Mouse (Mus musculus) urinary bladder, postnatal 14 days (tissue): ENCODE data around the gene Fcho1.
"Not testable (repeated sequence)": the region's sequence is repeated elsewhere in the genome, so short reads cannot be mapped to it uniquely, and the experiment has no call there.

Experiments
- DNase-seq: peaks from one replicate; pipeline ENCODE4 v3.0.0; 2021; ENCODE audit warnings: low spot score

Fcho1 gene

GRCm38 (mm10) chr8:71725122-71725924 lies at the start of gene Fcho1:
Gene Fcho1, minus strand, starts transcription at chr8:71725716.
- DNase-seq: peak; percentile 82

DNA sequence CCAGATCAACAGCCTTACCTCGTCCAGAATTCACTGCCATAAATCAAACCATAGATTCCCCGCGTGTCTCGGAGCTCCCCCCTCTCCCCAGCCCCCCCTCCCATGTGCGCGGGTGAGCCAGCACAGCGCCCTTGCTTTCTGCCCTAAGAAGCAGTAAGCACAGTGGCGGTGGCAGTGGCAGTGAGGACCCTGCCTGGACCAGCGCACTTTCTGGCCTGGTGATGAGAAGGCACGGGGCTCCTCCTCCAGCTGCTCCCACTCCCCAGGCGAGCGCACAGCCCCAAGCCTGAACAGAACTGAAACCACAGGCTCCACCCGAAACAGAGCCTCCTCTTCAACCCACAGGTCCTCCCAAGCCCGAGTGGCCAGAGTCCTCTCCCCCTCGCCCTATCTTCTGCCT lies 45.8 kb upstream of the Fcho1 start:
- no peak for DNase-seq

DNA sequence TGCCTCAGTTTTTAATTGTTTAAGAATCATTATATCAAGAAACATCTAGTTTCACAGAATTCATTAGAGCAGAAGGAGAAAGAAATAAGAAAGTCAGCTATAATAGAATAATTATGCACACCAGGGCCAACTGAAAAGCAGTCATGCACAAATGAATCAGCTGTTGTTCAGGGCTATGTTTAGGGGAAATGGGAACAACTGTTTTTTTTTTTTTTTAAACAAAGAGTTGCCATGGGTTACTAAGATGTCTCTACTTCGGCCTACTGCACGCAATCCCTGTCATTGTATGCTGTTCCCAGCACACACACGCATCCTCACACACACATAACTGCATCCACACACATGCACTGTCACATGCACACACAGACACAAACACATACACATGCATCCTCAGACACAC lies 33.3 kb upstream of the Fcho1 start:
- no peak for DNase-seq

DNA sequence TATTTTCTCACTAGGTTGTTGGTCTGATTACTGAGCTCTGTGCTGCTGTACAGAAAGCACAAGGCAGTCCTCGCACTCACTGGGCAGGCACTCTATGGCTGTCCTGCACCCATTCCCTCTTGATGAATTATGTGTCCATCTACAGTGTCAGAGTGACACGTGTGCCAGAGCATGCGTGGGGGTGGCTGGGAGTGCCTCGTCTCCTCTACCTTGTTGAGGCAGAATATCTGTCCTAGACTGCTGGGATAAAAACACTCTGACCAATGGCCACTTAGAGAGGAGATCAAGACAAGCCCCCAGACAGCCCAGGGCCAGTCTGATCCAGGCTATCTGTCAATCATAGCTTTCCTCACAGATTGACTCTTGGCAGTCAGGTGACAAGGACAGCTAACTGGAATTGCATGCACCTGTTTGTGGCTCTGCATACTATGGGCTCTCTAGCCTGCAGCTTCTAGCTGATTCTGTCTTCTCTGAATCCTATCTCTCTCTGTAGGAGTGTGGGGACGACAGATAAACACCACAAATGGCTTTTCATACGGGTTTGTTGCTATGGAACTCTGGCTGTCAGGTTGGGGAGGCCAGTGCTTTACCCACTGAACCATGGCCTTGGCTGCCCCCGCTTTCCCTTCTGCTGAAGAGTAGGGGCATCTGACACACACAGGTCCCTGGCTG lies 27.5 kb upstream of the Fcho1 start:
- DNase-seq: not testable (repeated sequence)

GRCm38 (mm10) chr8:71752263-71752662 lies 26.7 kb upstream of the Fcho1 start:
- DNase-seq: not testable (repeated sequence)

DNA sequence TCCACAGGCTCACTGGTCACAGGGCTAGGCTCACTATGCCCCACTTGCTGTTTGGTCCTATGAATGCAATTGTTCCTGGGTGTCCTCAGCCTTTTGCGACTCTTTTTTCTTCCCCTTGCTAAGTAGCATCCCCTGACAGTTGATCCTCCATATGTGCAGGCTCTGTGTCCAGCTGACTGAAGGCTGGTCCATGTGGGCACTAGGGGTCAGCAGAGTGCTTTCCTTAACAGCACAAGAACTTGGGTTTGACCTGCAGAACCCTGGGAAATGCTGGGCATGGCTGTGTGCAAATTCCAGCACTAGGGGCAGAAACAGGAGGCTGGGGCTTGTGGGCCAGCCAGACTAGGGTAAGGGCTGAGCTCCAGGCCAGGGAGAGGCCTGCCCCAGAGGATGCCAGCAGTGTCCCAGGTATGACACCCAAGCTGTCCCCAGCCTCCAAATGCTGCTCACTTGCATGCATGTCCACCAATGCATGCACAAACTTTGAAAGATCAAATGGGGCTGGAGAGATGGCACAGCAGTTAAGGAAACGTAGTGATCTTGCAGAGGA lies 25.9 kb upstream of the Fcho1 start:
- peak; percentile 43 for DNase-seq

DNA sequence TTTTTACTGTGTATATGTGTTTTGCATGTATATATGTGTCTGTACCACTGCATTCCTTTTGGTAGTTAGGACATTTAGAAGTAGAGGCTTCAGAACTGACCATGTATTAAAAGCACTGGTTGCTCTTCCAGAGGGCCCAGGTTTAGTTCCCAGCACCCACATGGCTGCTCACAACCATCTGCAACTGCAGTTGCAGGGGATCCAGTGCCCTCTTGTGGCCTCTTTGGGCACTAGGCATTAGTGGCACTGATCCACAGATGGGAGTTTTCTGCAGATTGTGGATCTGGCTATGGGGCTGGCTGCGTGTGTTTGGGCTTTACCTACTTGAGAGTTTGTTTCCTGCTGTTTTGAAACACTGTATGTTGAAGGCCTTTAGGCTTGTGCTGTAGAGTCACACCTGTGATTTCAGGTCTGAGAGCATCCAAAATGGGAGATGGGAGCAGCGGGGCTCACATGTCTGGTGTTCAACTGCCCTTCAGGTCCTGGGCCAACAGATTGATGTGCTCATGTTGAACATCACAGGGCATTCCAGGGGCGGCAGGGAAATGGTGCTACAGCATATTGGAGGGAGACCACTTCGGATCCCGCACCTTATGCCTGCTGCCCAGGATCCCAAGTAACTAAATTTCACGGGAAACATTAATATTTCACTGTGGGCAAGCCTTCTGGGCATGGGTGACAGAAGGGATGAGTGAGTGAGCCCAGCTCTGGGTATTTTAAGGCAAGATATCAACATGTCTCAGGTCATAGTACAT lies 24.0 kb upstream of the Fcho1 start:
- not testable (repeated sequence) for DNase-seq

DNA sequence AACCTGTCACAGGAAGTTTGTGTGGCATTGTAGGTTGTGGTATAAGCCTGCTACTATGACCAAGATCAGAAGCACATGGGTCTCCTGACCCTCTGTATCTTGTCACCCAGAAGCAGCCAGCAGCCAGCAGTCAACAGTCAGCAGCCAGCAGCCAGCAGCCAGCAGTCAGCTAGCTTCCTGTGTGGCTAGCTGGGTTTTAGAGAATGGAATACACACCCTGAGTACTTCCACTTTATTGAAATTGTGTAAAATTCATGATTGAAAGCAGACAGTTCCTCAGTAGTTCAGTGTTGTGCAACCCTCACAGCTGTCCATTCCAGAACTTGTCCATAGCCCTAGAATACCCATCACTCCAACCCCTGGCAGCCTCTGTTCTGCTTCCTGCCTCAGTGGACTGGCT lies 21.6 kb upstream of the Fcho1 start:
- DNase-seq: not testable (repeated sequence)

DNA sequence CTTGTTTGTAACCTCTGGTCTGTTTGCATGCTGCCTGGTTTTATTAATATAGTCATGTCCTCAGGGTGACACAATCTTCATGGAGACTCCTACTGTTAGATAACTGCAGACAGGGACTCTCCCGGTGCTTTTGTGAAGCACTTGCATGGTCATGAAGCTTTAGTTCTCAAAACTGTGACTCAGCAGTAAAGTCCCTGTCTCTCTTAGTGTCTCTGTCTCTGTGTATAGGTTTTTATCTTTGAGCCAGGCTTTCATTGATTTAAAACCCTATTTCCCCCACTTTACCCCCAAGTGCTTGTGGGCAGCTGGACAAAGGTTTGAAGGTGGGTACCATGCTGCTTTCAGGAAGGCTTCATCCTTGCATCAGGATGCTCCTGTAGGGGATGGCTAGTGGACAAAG lies 19.8 kb upstream of the Fcho1 start:
- no peak for DNase-seq

DNA sequence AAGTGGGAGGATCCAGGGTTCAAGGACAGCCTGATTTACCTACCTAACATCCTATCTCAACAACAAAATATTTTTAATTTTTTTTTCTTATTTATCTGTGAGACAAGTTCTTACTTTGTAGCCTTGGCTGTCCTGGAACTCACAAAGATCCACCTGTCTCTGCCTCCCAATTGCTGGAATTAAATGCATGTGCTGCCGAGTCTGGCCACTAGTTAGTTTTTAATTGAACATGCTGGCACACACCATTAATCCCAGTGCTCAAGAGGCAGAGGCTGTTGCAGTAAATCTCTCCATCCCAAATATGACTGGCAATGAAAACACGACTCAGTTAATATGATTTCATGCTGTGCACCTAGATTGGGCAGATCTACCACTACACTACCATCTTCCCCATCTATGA lies 17.3 kb upstream of the Fcho1 start:
- DNase-seq: no peak

DNA sequence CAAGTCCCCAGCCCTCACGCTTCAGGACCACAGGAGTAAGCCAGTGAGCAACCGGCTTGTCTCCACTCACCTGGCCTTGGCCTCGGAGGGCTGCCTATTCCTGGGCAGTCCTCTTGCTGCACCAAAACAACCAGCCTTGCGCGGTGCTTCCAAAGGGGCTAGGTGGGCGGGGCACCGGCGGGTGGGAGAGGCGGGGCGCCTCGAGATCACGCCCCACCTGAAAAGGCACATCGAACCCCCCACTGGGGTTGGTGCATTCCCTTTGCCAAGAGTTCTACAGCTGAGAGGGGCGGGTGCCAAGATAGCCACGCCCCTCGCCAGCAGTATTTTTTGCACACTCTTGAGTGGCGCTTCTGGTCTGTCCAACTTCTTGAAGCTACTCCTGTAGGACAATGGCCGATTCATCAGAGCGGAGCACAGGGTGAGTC lies 16.2 kb upstream of the Fcho1 start:
- peak; percentile 21 for DNase-seq

GRCm38 (mm10) chr8:71741226-71741625 lies 15.7 kb upstream of the Fcho1 start:
- DNase-seq: no peak

DNA sequence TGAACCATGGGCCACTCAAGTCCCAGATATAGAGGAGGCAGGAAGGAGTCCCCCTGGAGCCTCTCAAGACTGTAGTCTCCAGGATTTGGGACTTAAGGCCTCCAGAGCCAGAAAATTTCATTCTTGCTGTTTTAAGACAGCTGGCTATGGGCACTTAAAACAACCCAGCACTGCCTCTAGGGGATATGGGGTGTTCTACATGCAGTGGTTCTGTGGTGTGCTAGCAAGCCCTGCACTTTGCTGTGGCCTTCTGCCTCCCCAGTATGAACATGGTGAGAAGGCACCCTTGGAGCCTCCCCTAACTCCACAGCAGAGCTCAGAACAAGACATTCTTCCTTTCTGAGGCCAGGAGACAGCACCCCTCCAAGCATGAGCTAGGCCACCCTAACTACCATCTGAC lies 12.8 kb upstream of the Fcho1 start:
- not testable (repeated sequence) for DNase-seq

DNA sequence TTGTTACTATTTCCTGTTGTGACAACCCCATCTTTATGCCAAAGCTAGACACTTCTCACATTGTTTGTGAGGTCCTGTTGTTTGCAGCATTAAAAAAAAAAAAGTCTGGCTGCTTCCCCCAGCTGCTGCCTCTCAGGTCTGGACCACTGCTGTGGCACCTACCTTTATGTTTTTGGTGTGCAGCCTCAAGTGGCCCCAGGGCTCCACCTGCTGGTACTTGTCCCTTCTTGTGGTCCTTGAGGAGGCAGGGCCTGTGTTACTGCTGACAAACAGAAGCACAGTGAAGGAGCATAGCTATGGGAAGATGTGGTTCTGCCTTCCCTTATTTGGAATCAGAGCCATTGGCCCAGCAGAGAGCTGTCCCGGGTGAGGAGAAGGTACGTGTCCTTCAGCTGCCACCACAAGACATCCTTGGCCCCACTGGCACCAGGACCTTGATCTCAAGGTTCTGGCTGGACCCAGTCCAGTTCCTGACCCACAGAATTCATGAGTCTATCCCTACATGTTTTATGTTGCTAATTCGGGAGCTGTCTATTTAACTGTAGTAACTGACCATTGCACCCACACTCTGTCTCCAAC lies 6.2 kb upstream of the Fcho1 start:
- DNase-seq: peak; percentile 65

- DNase-seq: no peak
These were observed 3.5 kb upstream of the Fcho1 start for GRCm38 (mm10) chr8:71728826-71729620.

DNA sequence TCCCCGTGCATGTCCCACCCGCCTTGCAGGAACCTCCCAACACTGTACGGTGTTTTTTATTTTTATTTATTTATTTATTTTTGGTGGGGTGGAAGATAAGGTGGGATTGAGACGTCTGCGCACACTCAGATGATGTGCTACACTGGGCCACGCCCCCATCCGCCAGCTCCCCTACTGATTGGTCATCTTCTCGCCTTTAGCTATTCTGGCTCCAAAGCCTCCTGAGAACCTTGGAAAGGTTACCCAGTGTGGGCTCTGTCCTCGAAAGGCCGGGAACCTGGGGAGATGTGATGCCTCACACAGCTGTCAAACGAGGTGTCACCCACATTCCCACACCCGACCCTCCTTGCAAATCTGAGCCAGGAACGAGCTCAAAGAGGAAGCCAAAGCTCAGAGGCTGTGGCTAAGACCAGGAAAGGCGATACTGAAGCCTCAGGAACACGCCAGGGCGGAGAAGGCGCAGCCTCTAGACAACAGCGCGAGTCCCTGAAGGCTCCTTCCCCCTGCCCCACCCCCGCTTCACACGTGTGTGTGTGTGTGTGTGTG lies 2.8 kb upstream of the Fcho1 start:
- no peak for DNase-seq

GRCm38 (mm10) chr8:71724389-71724788 lies 1.1 kb downstream of the Fcho1 start:
- no peak for DNase-seq

GRCm38 (mm10) chr8:71723047-71723551 lies 2.4 kb downstream of the Fcho1 start:
- no peak for DNase-seq

GRCm38 (mm10) chr8:71719928-71720457 lies 5.5 kb downstream of the Fcho1 start:
- no peak for DNase-seq

- DNase-seq: no peak
These were observed 6.3 kb downstream of the Fcho1 start for GRCm38 (mm10) chr8:71719218-71719617.
